ENCODE assay signal across 12 mouse cellular contexts in genomic region chr13:111935721-111936080, GRCm38 (mm10).
DNase-seq lines count a peak whose midpoint lies in the region; ATAC-seq and TF ChIP-seq lines count a peak whose summit lies in the region.
"Had no signal": no experiment of that assay in that cellular context is flagged by ENCODE, and none has a peak within 500 bp of the region (broad histone marks: within the 10 kb centered on the region; RNA-seq: fewer than 3 reads in every experiment).

No protein-coding gene starts in this region.

- no peak for ATAC-seq in kidney, embryonic 14.5 days (ENCODE audit: low FRiP score, low TSS enrichment)
- ATAC-seq in CD4-positive, CD25-positive, alpha-beta regulatory T cell, adult 4 months, result peak; percentile 67
- ATAC-seq in liver, embryonic 14.5 days (ENCODE audit: insufficient read depth), result no peak
- no peak for ATAC-seq in forebrain, embryonic 12.5 days (ENCODE audit: low FRiP score)
- ATAC-seq: Patski had no signal

- no peak for TF ChIP-seq POLR2A in CH12.LX (IDR thresholded peaks at IDR 0.05; ENCODE audit: low read depth, low read length)

- no peak overlapping the region for H3K4me2 ChIP-seq in kidney, embryonic 14.5 days (replicated peaks; ENCODE audit: low read depth, low read length)
- peak overlapping the region; percentile 31; the same call in 1 of the 2 replicates for H3K4me2 ChIP-seq in CH12.LX (ENCODE audit: insufficient read depth, low read depth, poor library complexity, severe bottlenecking)
- H3K4me2 ChIP-seq in liver, embryonic 14.5 days (ENCODE audit: low read depth), result no peak overlapping the region
- no peak overlapping the region for H3K4me2 ChIP-seq in forebrain, embryonic 12.5 days
- H3K4me2 ChIP-seq: embryonic facial prominence, embryonic 13.5 days; heart, embryonic 15.5 days; hindbrain, embryonic 15.5 days had no signal

- H3K36me3 ChIP-seq in kidney, embryonic 14.5 days (ENCODE audit: control insufficient read depth, insufficient read depth, low read length), result no peaks in the 10 kb centered on the region
- no peaks in the 10 kb centered on the region for H3K36me3 ChIP-seq in CH12.LX (replicated peaks in 1 of 2; ENCODE audit: control insufficient read depth in 1 of 2, insufficient read depth in 1 of 2, low read length in 1 of 2)
- H3K36me3 ChIP-seq in liver, embryonic 14.5 days (replicated peaks; ENCODE audit: control insufficient read depth, insufficient read depth, low read depth), result no peaks in the 10 kb centered on the region
- no peaks in the 10 kb centered on the region for H3K36me3 ChIP-seq in forebrain, embryonic 12.5 days (replicated peaks)
- H3K36me3 ChIP-seq: embryonic facial prominence, embryonic 13.5 days; heart, embryonic 15.5 days; hindbrain, embryonic 15.5 days had no signal

- peak overlapping the region; percentile 69; the same call in 1 of the 2 replicates for H3K27ac ChIP-seq in kidney, embryonic 14.5 days (ENCODE audit: low read depth, low read length)
- peak overlapping the region; percentile 72 for H3K27ac ChIP-seq in CH12.LX (ENCODE audit: insufficient read depth, low read depth)
- peak overlapping the region; percentile 60 for H3K27ac ChIP-seq in liver, embryonic 14.5 days
- no peak overlapping the region for H3K27ac ChIP-seq in forebrain, embryonic 12.5 days
- H3K27ac ChIP-seq: embryonic facial prominence, embryonic 13.5 days; heart, embryonic 15.5 days had no signal

- no peaks in the 10 kb centered on the region for H3K79me2 ChIP-seq in CH12.LX (replicated peaks; ENCODE audit: control insufficient read depth, extremely low read depth, insufficient read depth, poor library complexity, severe bottlenecking)

- in situ Hi-C loops in CH12.LX (cut with MboI; ENCODE audit: low pct_ligation_motif_present, low pct_unique_long_range_greater_than_20kb, low sequenced_read_pairs), result loop anchor here (5.0 kb wide), 2 partner anchors 37 to 118 kb away; no protein-coding TSS in a partner anchor

- no peak for DNase-seq in kidney, adult 8-10 months
- DNase-seq in CH12.LX (ENCODE audit: extremely low read depth), result no peak
- DNase-seq in liver, embryonic 14.5 days (ENCODE audit: low read depth in 3 of 3, low spot score in 3 of 3), result no peak
- no peak for DNase-seq in cerebellum, postnatal 10 days
- DNase-seq: cerebellum, adult 2 months had no signal

- 68% methylated on average over 1 of the region's 1 CpGs for WGBS in kidney, embryonic 14.5 days
- 14% methylated on average over 1 of the region's 1 CpGs for WGBS in liver, embryonic 14.5 days (ENCODE audit: insufficient replicate concordance)
- WGBS in forebrain, embryonic 12.5 days, result 68% methylated on average over 1 of the region's 1 CpGs

- peaks cover 21% of the 10 kb centered on the region for H3K4me1 ChIP-seq in kidney, embryonic 14.5 days (ENCODE audit: control insufficient read depth, insufficient read depth, low read length)
- H3K4me1 ChIP-seq in CH12.LX (ENCODE audit: control insufficient read depth in 1 of 2, insufficient read depth in 2 of 2), result peaks cover 13 to 56% of the 10 kb centered on the region in 2 experiments
- peaks cover 63 to 69% of the 10 kb centered on the region in 2 experiments for H3K4me1 ChIP-seq in liver, embryonic 14.5 days (replicated peaks; ENCODE audit: control insufficient read depth in 2 of 2, insufficient read depth in 2 of 2, low read length in 1 of 2)
- peaks cover 7% of the 10 kb centered on the region; the same call in 1 of the 2 replicates for H3K4me1 ChIP-seq in forebrain, embryonic 12.5 days

- no peak for TF ChIP-seq CTCF in CH12.LX (conservative IDR thresholded peaks at IDR 0.05 in 1 of 2, IDR thresholded peaks at IDR 0.05 in 1 of 2; ENCODE audit: low read depth in 2 of 2, low read length in 2 of 2)
- no peak for TF ChIP-seq CTCF in liver, embryonic 14.5 days (IDR thresholded peaks at IDR 0.05; ENCODE audit: low read depth)

- no peak for TF ChIP-seq EP300 in CH12.LX (IDR thresholded peaks at IDR 0.05; ENCODE audit: low read length)
- TF ChIP-seq EP300 in liver, embryonic 14.5 days (IDR thresholded peaks at IDR 0.05; ENCODE audit: low read depth), result no peak

- no peaks in the 10 kb centered on the region for H3K27me3 ChIP-seq in kidney, embryonic 14.5 days (ENCODE audit: control insufficient read depth, insufficient read depth, low read length)
- no peaks in the 10 kb centered on the region for H3K27me3 ChIP-seq in CH12.LX (replicated peaks)
- H3K27me3 ChIP-seq in liver, embryonic 14.5 days (ENCODE audit: control insufficient read depth, insufficient read depth, low read length), result no peaks in the 10 kb centered on the region
- H3K27me3 ChIP-seq in forebrain, embryonic 12.5 days, result no peaks in the 10 kb centered on the region
- H3K27me3 ChIP-seq: embryonic facial prominence, embryonic 13.5 days; heart, embryonic 15.5 days; hindbrain, embryonic 15.5 days; Patski had no signal

- H3K9ac ChIP-seq in kidney, embryonic 14.5 days (ENCODE audit: low read depth, low read length), result no peak overlapping the region
- no peak overlapping the region for H3K9ac ChIP-seq in CH12.LX (ENCODE audit: insufficient read depth, low read depth)
- 0 out of 2 replicates have a peak overlapping the region, but pooled peaks have one; percentile 34 for H3K9ac ChIP-seq in liver, embryonic 14.5 days (replicated peaks)
- no peak overlapping the region for H3K9ac ChIP-seq in forebrain, embryonic 12.5 days
- H3K9ac ChIP-seq: embryonic facial prominence, embryonic 13.5 days; heart, embryonic 15.5 days; hindbrain, embryonic 15.5 days had no signal

- no peaks in the 10 kb centered on the region for H3K9me3 ChIP-seq in kidney, embryonic 14.5 days (ENCODE audit: control insufficient read depth, low read length)
- no peaks in the 10 kb centered on the region for H3K9me3 ChIP-seq in CH12.LX (replicated peaks; ENCODE audit: low read length)
- H3K9me3 ChIP-seq in liver, embryonic 14.5 days (ENCODE audit: control insufficient read depth, low read length), result no peaks in the 10 kb centered on the region
- no peaks in the 10 kb centered on the region for H3K9me3 ChIP-seq in forebrain, embryonic 12.5 days
- H3K9me3 ChIP-seq: embryonic facial prominence, embryonic 13.5 days; heart, embryonic 15.5 days; hindbrain, embryonic 15.5 days had no signal

- TF ChIP-seq RAD21 in CH12.LX (IDR thresholded peaks at IDR 0.05; ENCODE audit: low read depth, low read length), result no peak

- H3K4me3 ChIP-seq in kidney, embryonic 14.5 days (ENCODE audit: low read length), result no peak overlapping the region
- no peak overlapping the region for H3K4me3 ChIP-seq in CH12.LX (replicated peaks in 1 of 3; ENCODE audit: low read depth in 2 of 3, low read length in 2 of 3, poor library complexity in 1 of 3)
- no peak overlapping the region for H3K4me3 ChIP-seq in liver, embryonic 14.5 days (ENCODE audit: insufficient read depth in 1 of 2, low read depth in 2 of 2, low read length in 2 of 2)
- H3K4me3 ChIP-seq in forebrain, embryonic 12.5 days (replicated peaks), result no peak overlapping the region
- H3K4me3 ChIP-seq: embryonic facial prominence, embryonic 13.5 days; heart, embryonic 15.5 days; hindbrain, embryonic 15.5 days had no signal

- dilution Hi-C loops in CH12.LX (cut with MboI; ENCODE audit: extremely low pct_ligation_motif_present, extremely low pct_unique_long_range_greater_than_20kb, low sequenced_read_pairs), result no loop called here

TF ChIP-seq in CH12.LX, 34 proteins besides CTCF, POLR2A, EP300 and RAD21:
- TF ChIP-seq BHLHE40 (IDR thresholded peaks at IDR 0.05; ENCODE audit: low read depth, low read length) (no peak), ZC3H11A (IDR thresholded peaks at IDR 0.05; ENCODE audit: low read depth, low read length) (no peak), HCFC1 (IDR thresholded peaks at IDR 0.05; ENCODE audit: low read depth, low read length) (no peak), MAX (IDR thresholded peaks at IDR 0.05; ENCODE audit: low read length) (no peak), NRF1 (IDR thresholded peaks at IDR 0.05; ENCODE audit: low read depth, low read length) (no peak), SMC3 (IDR thresholded peaks at IDR 0.05; ENCODE audit: low read depth, low read length) (0 out of 2 replicates have a peak, but pooled peaks have one; percentile 16), ZNF384 (IDR thresholded peaks at IDR 0.05; ENCODE audit: low read depth, low read length) (peak; percentile 92), IRF4 (IDR thresholded peaks at IDR 0.05; ENCODE audit: low read depth, low read length) (no peak)
